Mouse (Mus musculus): ENCODE data around the gene Cemip2.

Gene Cemip2

GRCm38 (mm10) chr19:21810135-21810534, 32.0 kb downstream of the Cemip2 start:
- in situ Hi-C loops (cut with MboI; ENCODE audit: low sequenced_read_pairs): no loop called here

DNA sequence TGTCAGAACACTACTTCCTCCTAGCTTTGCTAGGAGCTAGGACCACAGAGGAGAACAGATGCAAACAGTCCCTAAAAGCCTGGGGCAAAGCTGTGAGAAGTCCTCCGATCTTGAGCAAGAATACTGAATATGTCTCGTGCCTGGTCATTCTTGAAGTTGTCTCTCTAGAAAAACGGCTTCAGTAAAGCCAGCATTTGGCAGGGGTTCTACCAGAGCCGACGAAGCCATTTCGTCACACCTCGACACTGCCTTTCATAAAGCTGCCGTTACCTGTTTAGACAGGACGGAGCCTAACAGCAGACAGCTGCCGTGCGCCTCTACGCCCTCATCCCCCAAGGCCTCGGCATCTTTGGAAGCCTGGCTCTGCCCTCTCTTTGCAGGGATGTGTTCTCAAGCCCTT, 35.4 kb downstream of the Cemip2 start:
- in situ Hi-C loops (cut with MboI; ENCODE audit: low sequenced_read_pairs): no loop called here

DNA sequence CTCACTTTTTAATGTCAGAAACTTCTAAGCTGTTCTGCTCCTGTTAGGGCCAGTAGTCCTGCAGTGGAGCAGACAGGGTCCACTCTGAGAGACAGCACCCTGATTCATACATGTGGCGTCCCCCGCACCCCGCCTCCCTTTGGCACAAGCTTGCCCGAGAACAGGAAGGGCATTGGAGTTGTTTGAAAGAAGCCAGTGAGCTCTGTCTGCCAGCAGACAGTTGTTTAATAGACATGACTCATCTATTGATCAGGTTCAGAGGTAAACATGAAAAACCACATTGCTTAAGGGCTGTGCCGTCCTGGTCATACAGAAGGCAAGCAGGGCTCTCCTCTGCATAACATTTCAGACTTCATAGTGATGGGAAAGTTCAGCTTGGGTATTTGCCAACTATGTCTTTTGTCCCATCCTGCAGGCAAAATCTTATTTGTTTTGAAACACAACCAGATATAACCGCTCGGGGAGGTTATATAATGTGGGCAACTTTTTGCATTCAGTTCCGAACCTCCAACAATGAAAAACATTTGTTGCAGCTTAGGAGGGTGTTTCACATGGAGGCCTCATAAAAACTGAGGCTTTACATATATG, 36.4 kb downstream of the Cemip2 start:
- in situ Hi-C loops (cut with MboI; ENCODE audit: low sequenced_read_pairs): no loop called here

GRCm38 (mm10) chr19:21816260-21816659, 38.1 kb downstream of the Cemip2 start:
- in situ Hi-C loops (cut with MboI; ENCODE audit: low sequenced_read_pairs): no loop called here

DNA sequence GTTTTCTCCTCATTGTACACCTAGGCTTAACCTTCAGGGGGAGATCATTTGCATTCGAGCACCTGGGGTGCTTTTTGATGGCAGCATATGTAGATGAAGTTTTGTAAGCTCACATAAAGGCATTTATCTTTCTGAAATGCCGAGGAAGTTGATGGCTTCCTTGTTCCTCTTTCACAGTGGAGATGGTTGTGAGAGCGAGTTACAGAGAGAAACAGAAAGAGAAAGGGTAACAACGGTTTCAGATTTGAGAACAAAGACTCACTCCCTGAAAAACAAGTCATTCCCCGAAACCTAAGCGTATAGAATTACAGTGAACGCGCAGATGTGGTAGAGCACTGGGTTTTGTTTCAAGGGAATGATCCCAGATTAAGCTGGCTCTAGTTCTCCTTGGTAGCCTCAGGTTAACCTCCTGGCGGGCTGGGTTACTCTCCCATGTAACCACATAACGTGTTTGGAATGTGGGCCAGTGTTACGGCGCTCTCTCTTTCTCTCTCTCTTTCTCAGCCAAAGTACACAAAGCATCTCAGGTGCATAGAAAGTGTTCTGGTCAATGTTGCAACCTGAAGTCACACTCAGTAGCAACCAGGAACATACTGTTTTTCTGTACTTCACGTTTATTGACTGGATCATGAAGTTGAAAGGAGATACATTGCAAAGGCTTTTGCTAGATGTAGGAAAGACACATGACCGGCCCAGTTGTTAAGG, 40.0 kb downstream of the Cemip2 start:
- in situ Hi-C loops (cut with MboI; ENCODE audit: low sequenced_read_pairs): no loop called here

DNA sequence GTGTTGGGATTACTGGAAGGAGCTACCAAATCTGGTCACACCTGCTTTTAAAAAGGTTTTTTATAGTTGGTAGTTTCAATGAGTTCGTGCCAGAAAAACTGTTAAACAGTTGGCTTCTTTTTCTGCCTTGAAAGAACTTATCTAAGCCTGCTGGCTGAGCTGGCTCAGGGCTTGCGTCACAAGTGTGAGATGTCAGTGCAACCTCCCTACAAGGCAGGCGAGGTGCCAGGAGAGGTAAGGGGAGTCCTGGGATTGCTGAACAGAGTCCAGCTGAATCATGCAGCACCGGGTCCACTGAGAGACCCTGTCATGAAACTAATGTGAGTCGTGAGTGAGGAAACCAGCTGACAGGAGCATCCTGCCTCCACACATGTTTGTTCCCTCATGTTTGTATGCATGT, 41.4 kb downstream of the Cemip2 start:
- in situ Hi-C loops (cut with MboI; ENCODE audit: low sequenced_read_pairs): no loop called here

DNA sequence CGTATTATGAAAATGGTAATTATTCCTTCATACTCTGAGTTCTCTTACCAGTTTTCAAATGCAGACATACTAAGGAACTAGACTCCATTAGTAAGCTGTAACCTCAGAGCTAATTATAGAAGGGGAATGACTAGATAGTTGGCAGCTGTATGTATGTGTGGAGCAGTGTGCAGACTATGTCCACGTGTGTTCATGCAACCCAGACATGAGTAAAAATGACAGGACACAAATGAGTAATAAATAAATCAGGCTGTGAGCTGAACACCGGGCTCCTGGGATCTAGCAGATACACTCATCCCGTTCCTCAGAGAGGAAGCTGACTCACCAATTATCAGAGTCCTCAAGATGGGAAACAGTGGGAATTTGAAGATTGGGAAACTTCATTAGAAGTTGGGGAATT, 42.0 kb downstream of the Cemip2 start:
- in situ Hi-C loops (cut with MboI; ENCODE audit: low sequenced_read_pairs): no loop called here

- in situ Hi-C loops (cut with MboI; ENCODE audit: low sequenced_read_pairs): no loop called here
Measured at GRCm38 (mm10) chr19:21821877-21822276, 43.7 kb downstream of the Cemip2 start.

DNA sequence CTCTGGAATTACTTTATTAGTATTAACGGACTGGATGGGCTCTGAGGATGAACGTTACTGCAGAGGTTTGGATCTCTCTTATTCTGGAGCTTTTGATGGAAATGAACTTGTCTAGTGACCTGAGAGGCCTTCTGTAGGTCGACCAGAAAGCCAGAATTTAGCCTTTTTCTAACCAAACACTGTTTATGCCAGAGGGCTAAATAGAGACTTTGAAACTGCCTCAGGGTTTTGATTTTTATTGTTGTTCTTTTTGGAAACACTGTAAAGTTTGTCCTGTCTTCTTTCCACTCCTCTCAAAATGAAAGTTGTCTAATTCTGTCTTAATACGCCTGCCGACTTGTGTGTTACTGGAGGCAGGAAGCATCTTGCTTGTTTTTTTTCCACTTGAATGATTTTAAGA, 46.0 kb downstream of the Cemip2 start:
- in situ Hi-C loops (cut with MboI; ENCODE audit: low sequenced_read_pairs): no loop called here

DNA sequence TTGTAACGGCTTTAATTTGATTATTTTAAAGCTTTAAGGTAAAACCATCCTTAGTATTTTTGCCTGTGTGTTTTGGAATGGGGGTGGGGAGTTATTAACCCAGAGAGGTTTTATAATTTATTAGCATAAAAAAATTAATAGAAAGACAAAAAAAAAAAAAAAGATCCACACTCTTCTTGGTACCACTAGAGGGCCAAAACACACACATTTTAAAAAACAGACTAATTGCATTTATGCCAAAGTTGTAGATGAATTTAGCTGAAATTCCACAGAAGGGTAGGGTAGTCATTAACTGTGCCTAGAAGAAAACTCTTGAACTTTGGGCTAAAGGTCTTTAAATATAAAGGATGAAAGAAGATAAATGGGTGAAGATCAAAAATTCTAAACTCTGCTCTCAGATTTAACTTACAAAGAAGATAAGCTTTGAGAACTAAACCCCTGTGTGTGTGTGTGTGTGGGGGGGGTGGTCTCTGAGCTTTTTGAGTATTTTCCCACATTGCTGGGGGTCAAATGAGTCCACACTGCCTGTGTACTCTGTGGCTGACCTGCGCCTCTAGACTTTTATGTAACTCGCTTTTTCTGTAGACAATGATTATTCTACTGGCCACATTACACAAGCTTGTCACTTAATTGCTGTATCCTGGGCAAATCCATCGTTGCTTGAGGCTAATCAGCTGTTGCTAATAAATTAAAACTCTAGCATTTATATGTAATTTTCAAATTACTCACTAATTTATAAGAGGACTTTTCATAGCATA, 47.2 kb downstream of the Cemip2 start:
- in situ Hi-C loops (cut with MboI; ENCODE audit: low sequenced_read_pairs): no loop called here

- in situ Hi-C loops (cut with MboI; ENCODE audit: low sequenced_read_pairs): no loop called here
Measured at GRCm38 (mm10) chr19:21833416-21833992, 55.4 kb downstream of the Cemip2 start.

DNA sequence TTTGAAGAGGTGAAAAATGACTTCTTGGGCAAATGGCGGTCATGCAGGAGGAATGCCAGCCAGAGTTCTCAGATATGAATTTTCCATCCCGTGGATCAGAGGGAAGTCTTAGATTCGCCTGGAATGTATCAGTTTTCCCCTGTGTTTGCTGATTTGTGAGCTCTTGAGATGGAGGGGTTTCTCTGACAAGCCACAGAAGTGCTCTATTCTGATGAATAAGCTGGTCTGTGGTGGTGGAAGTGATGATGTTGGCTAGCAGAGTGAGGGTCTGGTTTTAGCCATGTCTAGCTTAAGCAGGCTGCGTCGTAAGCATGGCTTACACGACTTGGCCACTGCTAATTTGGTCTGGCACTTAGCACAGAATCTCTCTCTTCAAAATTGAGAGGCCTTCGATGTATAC, 56.8 kb downstream of the Cemip2 start:
- in situ Hi-C loops (cut with MboI; ENCODE audit: low sequenced_read_pairs): no loop called here

GRCm38 (mm10) chr19:21850721-21851120, 72.6 kb downstream of the Cemip2 start:
- in situ Hi-C loops (cut with MboI; ENCODE audit: low sequenced_read_pairs): no loop called here

DNA sequence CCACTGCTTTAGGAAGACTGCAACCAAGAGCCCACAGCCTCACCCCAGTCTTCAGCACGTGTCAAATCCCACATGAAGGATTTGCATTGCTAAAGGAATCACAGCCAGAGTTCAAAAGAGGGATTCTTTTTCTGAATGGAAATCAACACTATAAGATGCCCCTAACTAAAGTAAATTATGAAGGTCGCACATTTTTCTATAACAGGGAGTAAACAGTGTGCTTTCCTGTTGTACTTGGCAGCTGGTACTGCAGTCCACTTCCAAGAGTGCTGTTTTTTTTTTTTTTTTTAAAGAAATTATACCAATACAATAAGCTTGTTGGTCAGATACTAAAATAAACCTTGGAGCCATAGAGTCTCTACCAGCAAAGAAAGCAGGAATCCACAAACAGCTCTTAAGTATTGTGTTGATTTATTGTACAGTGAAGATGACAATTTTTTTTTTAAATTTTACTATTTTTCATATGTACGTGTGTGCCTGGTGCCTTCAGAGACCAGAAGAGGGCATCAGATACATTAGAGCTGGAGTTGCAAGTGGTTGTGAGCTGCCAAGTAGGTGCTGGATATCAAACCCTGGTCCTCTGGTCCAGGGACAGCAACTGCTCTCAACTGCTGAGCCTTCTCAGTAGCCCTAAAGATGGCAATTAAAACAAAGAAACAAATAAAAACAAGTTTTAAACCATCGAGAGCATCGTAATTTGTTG, 76.5 kb downstream of the Cemip2 start:
- in situ Hi-C loops (cut with MboI; ENCODE audit: low sequenced_read_pairs): no loop called here

GRCm38 (mm10) chr19:21855421-21856128, 77.4 kb downstream of the Cemip2 start:
- in situ Hi-C loops (cut with MboI; ENCODE audit: low sequenced_read_pairs): no loop called here

- in situ Hi-C loops (cut with MboI; ENCODE audit: low sequenced_read_pairs): no loop called here
Measured at GRCm38 (mm10) chr19:21858846-21859521, 80.8 kb downstream of the Cemip2 start.

GRCm38 (mm10) chr19:21860132-21860531, 82.0 kb downstream of the Cemip2 start:
- in situ Hi-C loops (cut with MboI; ENCODE audit: low sequenced_read_pairs): no loop called here

- in situ Hi-C loops (cut with MboI; ENCODE audit: low sequenced_read_pairs): no loop called here
Measured at GRCm38 (mm10) chr19:21860894-21861293, 82.8 kb downstream of the Cemip2 start.

DNA sequence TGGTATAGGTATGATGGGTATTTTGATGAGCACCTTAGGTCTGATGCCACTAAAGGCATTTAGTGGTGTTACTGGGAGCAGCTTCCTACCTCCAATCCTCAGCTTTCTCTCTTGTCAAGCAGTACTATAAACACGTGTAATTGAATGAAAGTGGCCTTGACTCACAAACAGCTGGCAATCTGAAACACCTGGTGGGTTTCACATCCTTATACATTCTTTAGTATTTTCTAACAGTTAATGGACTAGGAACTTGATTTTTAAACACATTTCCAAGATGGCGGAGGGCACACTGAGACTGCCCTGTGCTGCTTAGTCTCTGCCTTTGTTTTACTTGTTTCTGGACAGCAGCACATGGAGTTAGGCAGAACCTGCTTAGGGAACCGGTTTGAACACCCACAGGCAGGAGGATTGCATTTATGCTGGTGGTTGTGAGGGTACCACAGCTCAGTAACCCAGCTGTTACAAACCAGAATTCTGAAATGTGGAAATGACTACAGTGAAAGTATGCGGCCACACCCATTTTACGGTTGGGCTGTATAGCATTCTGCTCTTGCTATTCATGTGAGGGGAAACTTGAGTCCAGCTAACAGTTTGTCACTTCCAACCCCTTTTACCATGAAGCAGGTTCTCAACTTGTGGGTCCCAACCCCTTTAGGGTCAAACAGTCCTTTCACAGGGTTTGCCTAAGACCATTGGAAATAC, 84.3 kb downstream of the Cemip2 start:
- in situ Hi-C loops (cut with MboI; ENCODE audit: low sequenced_read_pairs): no loop called here
